Mouse (Mus musculus) cerebellum, postnatal 14 days (tissue): ENCODE data around the gene Gp9.

ENCODE experiments used
- DNase-seq, 2 experiments: peaks; one replicate each; pipeline ENCODE4 v3.0.0; 2021; ENCODE audit warnings: mixed read lengths in 2 of 2

The Gp9 gene

DNA sequence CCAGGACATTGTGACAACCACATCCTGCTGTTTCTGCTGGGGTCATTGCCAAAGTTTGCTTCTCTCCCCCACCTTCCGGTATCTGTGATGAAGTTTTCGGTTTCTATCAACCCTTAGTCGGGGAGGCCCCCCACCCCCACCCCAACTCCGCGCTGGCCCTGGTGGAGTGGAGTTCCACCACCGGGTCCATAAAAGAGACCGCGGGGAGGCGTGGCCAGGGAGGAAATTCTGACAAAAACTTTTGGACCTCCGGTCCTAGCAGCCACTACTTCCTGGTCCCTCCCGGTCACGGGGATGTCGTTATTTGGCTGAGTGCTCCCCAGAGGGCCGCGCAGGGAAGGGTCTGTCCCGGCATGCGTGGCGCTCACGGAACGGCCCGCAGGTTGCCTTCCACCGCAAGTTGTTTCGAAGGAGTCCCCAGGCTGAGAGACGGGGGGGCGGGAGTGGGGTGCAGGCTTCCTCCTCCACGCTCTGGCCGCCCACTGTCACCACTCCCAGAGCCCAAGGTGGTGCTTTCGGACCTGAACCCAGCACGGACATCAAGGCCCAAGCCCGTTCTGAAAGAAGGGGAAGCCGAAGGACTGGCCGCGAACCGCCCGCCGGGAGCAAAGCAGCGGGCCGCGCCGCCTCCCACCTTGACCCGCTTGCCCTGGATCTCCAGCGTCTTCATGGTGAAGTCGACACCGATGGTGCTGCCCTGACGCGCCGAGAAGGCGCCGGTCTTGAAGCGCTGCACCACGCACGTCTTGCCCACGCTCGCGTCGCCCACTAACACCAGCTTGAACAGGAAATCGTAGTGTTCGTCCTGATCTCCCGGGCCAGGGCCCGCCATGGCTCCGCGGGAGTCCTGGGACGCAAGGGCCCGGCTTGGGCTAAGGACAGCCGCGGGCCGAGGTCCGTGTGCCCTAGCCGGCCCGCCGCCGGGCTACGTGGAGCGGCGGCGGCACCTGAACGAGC lies 33.1 kb downstream of the Gp9 start:
- peak in 1 of 2 experiments; percentile 60 for DNase-seq

DNA sequence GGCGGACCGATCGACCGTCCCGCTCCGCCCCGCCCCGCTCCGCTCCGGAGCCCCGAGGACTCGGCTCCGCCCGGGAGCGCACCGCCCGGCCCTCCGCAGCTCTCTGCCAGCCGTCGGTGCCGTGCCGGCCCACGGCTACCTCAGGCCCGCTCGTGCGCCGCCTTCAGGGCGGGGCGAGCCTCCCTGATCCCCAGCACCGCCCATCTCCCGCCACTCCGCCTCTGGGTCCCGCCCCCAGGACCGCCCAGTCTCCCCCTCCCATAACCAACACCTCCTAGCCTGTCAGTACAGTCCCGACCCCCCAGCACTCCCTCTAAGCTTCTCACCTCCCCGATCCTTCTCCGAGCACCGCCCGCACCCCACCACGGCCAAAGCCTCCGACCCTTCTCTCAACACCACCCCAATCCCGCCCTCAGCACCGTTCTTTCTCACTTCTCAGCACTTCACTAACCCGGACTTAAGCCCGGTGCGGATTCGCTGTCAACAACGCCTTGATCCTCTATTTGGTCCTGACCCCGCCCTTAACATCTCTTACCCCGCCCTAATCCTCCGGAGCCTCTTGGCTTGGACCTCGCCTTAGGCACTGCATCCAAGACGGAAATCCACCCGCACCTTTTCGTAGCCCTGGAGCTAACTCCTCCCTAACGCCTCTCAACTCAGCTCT lies 33.9 kb downstream of the Gp9 start, which contains the start of gene Rab43:
TSS of gene Rab43 (minus strand) at position 490 of the 664 bp plus-strand sequence.
- peak; percentile 91 to 94 for DNase-seq

DNA sequence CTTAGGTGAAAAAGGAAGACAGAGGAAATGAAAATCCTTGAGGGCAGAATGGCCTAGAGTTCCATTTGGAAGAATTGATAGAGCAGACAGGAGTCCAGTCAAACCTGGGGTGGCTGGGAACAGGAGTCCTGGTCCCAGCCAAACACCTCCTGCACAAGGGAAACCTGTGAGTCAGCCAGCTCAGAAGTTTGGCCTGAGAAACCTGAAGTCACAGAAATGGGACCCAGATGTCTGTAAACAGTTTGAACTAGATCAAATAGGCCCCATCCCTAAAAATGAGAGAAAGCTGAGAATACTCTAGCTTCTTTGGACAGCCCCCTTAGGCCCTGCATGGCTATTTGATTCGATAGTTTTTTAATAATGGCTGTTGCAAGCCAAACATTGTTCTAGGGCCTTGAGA lies 34.8 kb downstream of the Gp9 start:
- DNase-seq, result no peak

- DNase-seq, result no peak
These were observed 36.6 kb downstream of the Gp9 start for GRCm38 (mm10) chr6:87814486-87814885.

DNA sequence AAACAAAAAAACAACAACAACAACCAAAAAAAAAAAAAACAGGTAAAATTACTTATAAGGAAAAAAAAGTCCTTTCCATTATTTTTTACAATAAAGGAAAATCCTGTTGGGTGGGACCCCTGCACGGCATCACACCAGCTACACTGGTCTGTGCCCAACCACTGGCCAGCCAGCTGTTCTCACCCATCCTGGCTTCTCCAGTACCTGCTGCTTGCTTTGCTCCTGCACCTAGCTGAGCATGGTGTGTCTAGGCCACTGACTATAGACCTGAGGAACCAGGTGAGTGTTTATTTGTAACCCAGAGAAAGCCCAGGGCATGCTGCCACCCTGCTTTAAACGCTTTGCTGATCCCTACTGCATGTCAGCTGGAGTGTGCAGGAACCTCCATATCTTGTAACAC lies 42.5 kb downstream of the Gp9 start:
- no peak for DNase-seq
